9 mouse cellular contexts compared by ENCODE assay signal in genomic region chr9:53603384-53603783, GRCm38 (mm10). TPM values are rescaled to one million over a fixed set of nuclear protein-coding genes. Genes with fewer than 3 reads are reported as not detected.
DNase-seq lines count a peak whose midpoint lies in the region; ATAC-seq and TF ChIP-seq lines count a peak whose summit lies in the region.
"Had no signal": no experiment of that assay in that cellular context is flagged by ENCODE, and none has a peak within 500 bp of the region (broad histone marks: within the 10 kb centered on the region; RNA-seq: fewer than 3 reads in every experiment).

No protein-coding gene starts in this region.

- H3K4me3 ChIP-seq in embryonic facial prominence, embryonic 14.5 days (ENCODE audit: low read depth, low read length), result no peak overlapping the region
- no peak overlapping the region for H3K4me3 ChIP-seq in embryonic facial prominence, embryonic 10.5 days
- H3K4me3 ChIP-seq in thymus, adult 2 months (ENCODE audit: control insufficient read depth, insufficient read depth, low read length), result no peak overlapping the region
- H3K4me3 ChIP-seq: neural tube, embryonic 12.5 days had no signal

- no peak for ATAC-seq in embryonic facial prominence, embryonic 14.5 days (ENCODE audit: low read depth)
- peak; percentile 54; the same call in 1 of the 2 replicates for ATAC-seq in neutrophil, adult 5-6 weeks (ENCODE audit: extremely low read depth, insufficient number of reproducible peaks, low FRiP score, poor library complexity, severe bottlenecking)

- H3K4me2 ChIP-seq in embryonic facial prominence, embryonic 14.5 days (ENCODE audit: low read depth, low read length), result no peak overlapping the region
- H3K4me2 ChIP-seq: neural tube, embryonic 12.5 days had no signal

- H3K9me3 ChIP-seq in embryonic facial prominence, embryonic 14.5 days (ENCODE audit: control insufficient read depth, low read length), result no peaks in the 10 kb centered on the region
- no peaks in the 10 kb centered on the region for H3K9me3 ChIP-seq in embryonic facial prominence, embryonic 10.5 days
- H3K9me3 ChIP-seq: neural tube, embryonic 12.5 days had no signal

- DNase-seq in embryonic facial prominence, embryonic 14.5 days (ENCODE audit: low spot score), result peak; percentile 65
- DNase-seq in embryonic facial prominence, embryonic 10.5 days (ENCODE audit: low spot score), result no peak
- peak; percentile 8 for DNase-seq in thymus, adult 2 months
- no peak for DNase-seq in thymus, adult 18-20 months
- peak; percentile 39 for DNase-seq in kidney, postnatal 10 days
- no peak for DNase-seq in embryo, embryonic 11 days
- no peak for DNase-seq in cerebellum, adult 11-12 months

- no peak overlapping the region for H3K9ac ChIP-seq in embryonic facial prominence, embryonic 14.5 days (ENCODE audit: low read depth, low read length)
- H3K9ac ChIP-seq: neural tube, embryonic 12.5 days had no signal

- 74% methylated on average over 1 of the region's 1 CpGs for WGBS in embryonic facial prominence, embryonic 14.5 days
- WGBS in embryonic facial prominence, embryonic 10.5 days, result 95% methylated on average over 1 of the region's 1 CpGs
- WGBS in thymus, adult 2 months, result 18% methylated on average over 1 of the region's 1 CpGs

- H3K27ac ChIP-seq in embryonic facial prominence, embryonic 14.5 days (replicated peaks; ENCODE audit: low read depth, low read length), result no peak overlapping the region
- no peak overlapping the region for H3K27ac ChIP-seq in embryonic facial prominence, embryonic 10.5 days (replicated peaks)
- no peak overlapping the region for H3K27ac ChIP-seq in thymus, adult 2 months (ENCODE audit: control insufficient read depth, insufficient read depth, low read length)
- H3K27ac ChIP-seq: neural tube, embryonic 12.5 days had no signal

- no peak for TF ChIP-seq CTCF in thymus, adult 2 months (IDR thresholded peaks at IDR 0.05; ENCODE audit: borderline replicate concordance, control insufficient read depth, extremely low read depth, insufficient read depth, low read length, poor library complexity)

- TF ChIP-seq POLR2A in thymus, adult 2 months (IDR thresholded peaks at IDR 0.05; ENCODE audit: control insufficient read depth, extremely low read depth, insufficient read depth, low read length, poor library complexity), result no peak

- peaks cover 9% of the 10 kb centered on the region for H3K36me3 ChIP-seq in embryonic facial prominence, embryonic 14.5 days (ENCODE audit: control insufficient read depth, insufficient read depth, low read length)
- no peaks in the 10 kb centered on the region for H3K36me3 ChIP-seq in embryonic facial prominence, embryonic 10.5 days (replicated peaks)
- no peaks in the 10 kb centered on the region for H3K36me3 ChIP-seq in thymus, adult 2 months (ENCODE audit: control insufficient read depth, insufficient read depth, low read length)
- H3K36me3 ChIP-seq: neural tube, embryonic 12.5 days had no signal

- H3K4me1 ChIP-seq in embryonic facial prominence, embryonic 14.5 days (ENCODE audit: control insufficient read depth, insufficient read depth, low read length), result no peaks in the 10 kb centered on the region
- H3K4me1 ChIP-seq in embryonic facial prominence, embryonic 10.5 days, result no peaks in the 10 kb centered on the region
- H3K4me1 ChIP-seq in thymus, adult 2 months (replicated peaks; ENCODE audit: control insufficient read depth, insufficient read depth, low read length), result peaks cover 4% of the 10 kb centered on the region
- H3K4me1 ChIP-seq: neural tube, embryonic 12.5 days had no signal

- H3K27me3 ChIP-seq in embryonic facial prominence, embryonic 14.5 days (replicated peaks; ENCODE audit: control insufficient read depth, insufficient read depth, low read length), result no peaks in the 10 kb centered on the region
- H3K27me3 ChIP-seq in embryonic facial prominence, embryonic 10.5 days (replicated peaks; ENCODE audit: low read depth, poor library complexity, severe bottlenecking), result no peaks in the 10 kb centered on the region
- no peaks in the 10 kb centered on the region for H3K27me3 ChIP-seq in thymus, adult 2 months (ENCODE audit: control insufficient read depth, insufficient read depth, low read length)
- H3K27me3 ChIP-seq: neural tube, embryonic 12.5 days had no signal

RNA-seq across cellular contexts. Expression of gene Acat1, which starts 6.8 kb away (rescaled TPM):
- 184 and 194 TPM in 2 replicates for polyA plus RNA-seq in embryonic facial prominence, embryonic 14.5 days (2014; fragmentation: Nextera tagmentation; extraction: Ambion mirVana)
- polyA plus RNA-seq in embryonic facial prominence, embryonic 10.5 days (2016; fragmentation: Nextera tagmentation; extraction: Ambion mirVana), result 33.6 and 37.4 TPM in 2 replicates
- 24.1 and 28.8 TPM in 2 replicates for polyA plus RNA-seq in thymus, adult 2 months (2012; rRNA removed)
- 29.9 and 34.6 TPM in 2 replicates for total RNA-seq in neutrophil, adult 5-6 weeks (2017)

Comparison
In these comparisons a context has a peak if more than half of its experiments do, and no peak if none do; other contexts are left out.
1. DNase-seq: peak in embryonic facial prominence, embryonic 14.5 days (single experiment), thymus, adult 2 months (single experiment) and kidney, postnatal 10 days (single experiment); none in embryonic facial prominence, embryonic 10.5 days (single experiment), thymus, adult 18-20 months (0 of 2), embryo, embryonic 11 days (single experiment) and cerebellum, adult 11-12 months (single experiment).